Mouse (Mus musculus): ENCODE measurements around the gene Gm8922. TPM values are rescaled to one million over a fixed set of nuclear protein-coding genes. Genes with fewer than 3 reads are reported as not detected.
"Not testable (repeated sequence)": the region's sequence is repeated elsewhere in the genome, so short reads cannot be mapped to it uniquely, and the experiment has no call there.

The Gm8922 gene
- not detected for total RNA-seq (2021)
- long read RNA-seq, experiment 1, result 0 reads
- long read RNA-seq, experiment 2, result 0 reads

DNA sequence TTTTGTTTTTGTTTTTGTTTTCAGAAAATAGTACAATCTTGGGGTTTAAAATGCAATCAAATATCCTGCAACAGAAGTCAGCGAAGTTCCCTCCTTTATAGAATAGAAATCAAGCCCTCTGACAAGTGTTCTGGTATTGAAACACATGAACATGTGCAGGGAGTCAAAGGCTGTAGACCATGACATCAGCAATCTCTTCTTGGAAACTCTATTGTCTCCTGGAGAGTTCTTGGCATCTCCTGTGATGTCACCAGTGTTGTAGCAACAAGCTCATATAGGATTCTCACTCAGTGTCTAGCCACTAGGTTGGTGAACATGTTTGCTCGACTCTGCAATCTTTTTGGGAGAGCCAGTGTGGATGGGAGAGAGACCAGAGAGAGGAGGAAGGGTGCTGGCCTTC lies at the start of gene Gm8922:
Gene Gm8922 (plus strand): TSS at position 301 of the 400 bp plus-strand sequence.
- intact Hi-C loops (cut with DNase I), result not testable (repeated sequence)

More for the DNA sequence above, at the start of gene Gm8922:
- not testable (repeated sequence) for DNase-seq (ENCODE audit: low spot score in 2 of 2)

Other genes with a start within 250 kb of the Gm8922 start
- gene Gm8906, start 179.3 kb upstream of the Gm8922 start, total RNA-seq (2021), result not detected
- gene Gm6460, start 87.0 kb upstream of the Gm8922 start, total RNA-seq (2021), result not detected
- gene Gm8926, start 88.6 kb downstream of the Gm8922 start, total RNA-seq (2021), result not detected
- gene Gm6465, start 163.6 kb downstream of the Gm8922 start, total RNA-seq (2021), result not detected
- gene 4933402N22Rik, start 236.1 kb downstream of the Gm8922 start, total RNA-seq (2021), result not detected

Measured in left cerebral cortex, postnatal 14 days (tissue).